Comparison of ENCODE assay signal across 8 mouse cellular contexts in genomic region chr9:119156278-119157201, GRCm38 (mm10). TPM values are rescaled to one million over a fixed set of nuclear protein-coding genes. Genes with fewer than 3 reads are reported as not detected.
DNase-seq lines count a peak whose midpoint lies in the region; ATAC-seq and TF ChIP-seq lines count a peak whose summit lies in the region.

Gene Acaa1b (minus strand): TSS chr9:119157093.

- ATAC-seq in granulocyte monocyte progenitor cell, adult 5-6 weeks (replicated peaks; ENCODE audit: poor library complexity, severe bottlenecking), result peak; percentile 73; the same call in 1 of the 2 replicates
- ATAC-seq in intestine, postnatal 0 days, result peak; percentile 79
- ATAC-seq in midbrain, embryonic 12.5 days (ENCODE audit: low FRiP score, low read depth), result peak; percentile 92
- no peak for ATAC-seq in monocyte, adult 5-6 weeks (replicated peaks; ENCODE audit: insufficient number of reproducible peaks, low FRiP score, low TSS enrichment, poor library complexity, severe bottlenecking)

- peaks cover 12% of the 10 kb centered on the region for H3K4me1 ChIP-seq in embryonic facial prominence, embryonic 10.5 days
- H3K4me1 ChIP-seq in intestine, postnatal 0 days (replicated peaks; ENCODE audit: control insufficient read depth, insufficient read depth, low read length), result no peaks in the 10 kb centered on the region; the same call in 1 of the 2 replicates
- peaks cover 6% of the 10 kb centered on the region for H3K4me1 ChIP-seq in limb, embryonic 10.5 days
- H3K4me1 ChIP-seq in midbrain, embryonic 12.5 days, result no peaks in the 10 kb centered on the region; the same call in 1 of the 2 replicates
- H3K4me1 ChIP-seq in spleen, adult 2 months (ENCODE audit: control insufficient read depth, insufficient read depth, insufficient read length), result peaks cover 2% of the 10 kb centered on the region; the same call in 1 of the 2 replicates

- H3K27me3 ChIP-seq in embryonic facial prominence, embryonic 10.5 days (replicated peaks; ENCODE audit: low read depth, poor library complexity, severe bottlenecking), result peaks cover 35% of the 10 kb centered on the region
- H3K27me3 ChIP-seq in intestine, postnatal 0 days (replicated peaks; ENCODE audit: control insufficient read depth, insufficient read depth, low read length), result no peaks in the 10 kb centered on the region
- peaks cover 42% of the 10 kb centered on the region for H3K27me3 ChIP-seq in limb, embryonic 10.5 days (ENCODE audit: low read depth, poor library complexity, severe bottlenecking)
- H3K27me3 ChIP-seq in midbrain, embryonic 12.5 days, result peaks cover 39% of the 10 kb centered on the region
- peaks cover 7% of the 10 kb centered on the region for H3K27me3 ChIP-seq in spleen, adult 2 months (ENCODE audit: control insufficient read depth, insufficient read depth, low read length)

- peak; percentile 58 to 73 for DNase-seq in adrenal gland, postnatal 4 days (ENCODE audit: low spot score in 2 of 2)
- peak; percentile 86 for DNase-seq in embryonic facial prominence, embryonic 10.5 days (ENCODE audit: low spot score)
- peak; percentile 81 for DNase-seq in limb, embryonic 10.5 days (ENCODE audit: low spot score)
- peak in 1 of 2 experiments; percentile 30 for DNase-seq in spleen, adult 2 months (ENCODE audit: low read depth in 1 of 2, low spot score in 2 of 2)

- no peaks in the 10 kb centered on the region for H3K9me3 ChIP-seq in embryonic facial prominence, embryonic 10.5 days
- no peaks in the 10 kb centered on the region for H3K9me3 ChIP-seq in intestine, postnatal 0 days (ENCODE audit: control insufficient read depth)
- H3K9me3 ChIP-seq in limb, embryonic 10.5 days (replicated peaks), result no peaks in the 10 kb centered on the region
- no peaks in the 10 kb centered on the region for H3K9me3 ChIP-seq in midbrain, embryonic 12.5 days

- H3K9ac ChIP-seq in intestine, postnatal 0 days (ENCODE audit: low read depth, low read length), result peak within 1 kb of the TSS; percentile 26; the same call in 1 of the 2 replicates
- H3K9ac ChIP-seq in midbrain, embryonic 12.5 days (replicated peaks), result peak within 1 kb of the TSS; percentile 43

- H3K36me3 ChIP-seq in embryonic facial prominence, embryonic 10.5 days (replicated peaks), result no peaks in the 10 kb centered on the region
- no peaks in the 10 kb centered on the region; the same call in 1 of the 2 replicates for H3K36me3 ChIP-seq in intestine, postnatal 0 days (ENCODE audit: control insufficient read depth, insufficient read depth)
- no peaks in the 10 kb centered on the region for H3K36me3 ChIP-seq in limb, embryonic 10.5 days
- no peaks in the 10 kb centered on the region for H3K36me3 ChIP-seq in midbrain, embryonic 12.5 days
- H3K36me3 ChIP-seq in spleen, adult 2 months (ENCODE audit: control insufficient read depth, insufficient read depth, low read length), result no peaks in the 10 kb centered on the region

- TF ChIP-seq POLR2A in spleen, adult 2 months (IDR thresholded peaks at IDR 0.05; ENCODE audit: low read depth, low read length), result no peak

- peak within 1 kb of the TSS; percentile 67 for H3K4me3 ChIP-seq in embryonic facial prominence, embryonic 10.5 days
- H3K4me3 ChIP-seq in intestine, postnatal 0 days (ENCODE audit: low read depth, low read length), result peak within 1 kb of the TSS; percentile 40
- peak within 1 kb of the TSS; percentile 58 for H3K4me3 ChIP-seq in limb, embryonic 10.5 days
- H3K4me3 ChIP-seq in midbrain, embryonic 12.5 days, result peak within 1 kb of the TSS; percentile 55
- H3K4me3 ChIP-seq in spleen, adult 2 months (ENCODE audit: extremely low read depth, insufficient read depth, insufficient read length), result peak within 1 kb of the TSS; percentile 39

- peak; percentile 84 for TF ChIP-seq CTCF in intestine, postnatal 0 days (IDR thresholded peaks at IDR 0.05; ENCODE audit: low read depth)
- peak; percentile 19; the same call in 1 of the 2 replicates for TF ChIP-seq CTCF in spleen, adult 2 months (IDR thresholded peaks at IDR 0.05; ENCODE audit: extremely low read depth, insufficient read depth, insufficient read length, insufficient replicate concordance)

- 2% methylated on average over 65 of the region's 65 CpGs for WGBS in embryonic facial prominence, embryonic 10.5 days
- under 1% methylated on average over 57 of the region's 65 CpGs for WGBS in intestine, postnatal 0 days
- 1% methylated on average over 65 of the region's 65 CpGs for WGBS in limb, embryonic 10.5 days
- 1% methylated on average over 65 of the region's 65 CpGs for WGBS in midbrain, embryonic 12.5 days
- 3% methylated on average over 65 of the region's 65 CpGs for WGBS in spleen, adult 2 months

- 0 out of 2 replicates have a peak within 1 kb of the TSS, but pooled peaks have one; percentile 15 for H3K27ac ChIP-seq in embryonic facial prominence, embryonic 10.5 days (replicated peaks)
- H3K27ac ChIP-seq in intestine, postnatal 0 days (ENCODE audit: low read depth, low read length), result no peak within 1 kb of the TSS
- no peak within 1 kb of the TSS for H3K27ac ChIP-seq in limb, embryonic 10.5 days
- H3K27ac ChIP-seq in midbrain, embryonic 12.5 days (replicated peaks), result no peak within 1 kb of the TSS
- no peak within 1 kb of the TSS for H3K27ac ChIP-seq in spleen, adult 2 months (ENCODE audit: insufficient read depth, low read length)

- H3K4me2 ChIP-seq in intestine, postnatal 0 days (replicated peaks; ENCODE audit: low read depth), result peak within 1 kb of the TSS; percentile 74
- H3K4me2 ChIP-seq in midbrain, embryonic 12.5 days (replicated peaks), result peak within 1 kb of the TSS; percentile 70

RNA-seq across cellular contexts. Expression of gene Acaa1b, which starts in this region (rescaled TPM):
- total RNA-seq in adrenal gland, postnatal 4 days (2021), result 10 to 100 TPM; 15.9 to 23.3 TPM
- polyA plus RNA-seq in embryonic facial prominence, embryonic 10.5 days (2016; fragmentation: Nextera tagmentation; extraction: Ambion mirVana), result 1.5 and 1.6 TPM in 2 replicates
- not detected in 2 replicates for total RNA-seq in granulocyte monocyte progenitor cell, adult 5-6 weeks (2014; fragmentation: Nextera tagmentation)
- total RNA-seq in granulocyte monocyte progenitor cell, adult 5-6 weeks (2017), result not detected in 2 replicates
- 16.4 and 17.5 TPM in 2 replicates for polyA plus RNA-seq in intestine, postnatal 0 days (2015; fragmentation: Nextera tagmentation; extraction: Ambion mirVana)
- 1.1 TPM in 2 replicates for polyA plus RNA-seq in limb, embryonic 10.5 days (2016; fragmentation: Nextera tagmentation; extraction: Ambion mirVana)
- 0.54 and 1.9 TPM in 2 replicates for polyA plus RNA-seq in midbrain, embryonic 12.5 days (2016; fragmentation: Nextera tagmentation; extraction: Ambion mirVana)
- 0.86 and 0.92 TPM in 2 replicates for polyA plus RNA-seq in spleen, adult 2 months (2012; rRNA removed)
- not detected in 3 replicates for total RNA-seq in monocyte, adult 5-6 weeks (2017)

Comparison
In these comparisons a context has a peak if more than half of its experiments do, and no peak if none do; other contexts are left out.
1. RNA of gene Acaa1b (total RNA-seq): 15.9 to 23.3 TPM in adrenal gland, postnatal 4 days; not detected in granulocyte monocyte progenitor cell, adult 5-6 weeks and not detected in monocyte, adult 5-6 weeks; every median in the first group is over 10 times any median in the second.
2. Peak in ATAC-seq in granulocyte monocyte progenitor cell, adult 5-6 weeks; RNA of the gene not detected or under 1 TPM.
3. Peak in every context shown above with its lines, with median percentiles within 50 percentile points of each other: H3K4me3 ChIP-seq.